Mouse (Mus musculus): ENCODE measurements around the gene Vangl2. TPM values are rescaled to one million over a fixed set of nuclear protein-coding genes. Genes with fewer than 3 reads are reported as not detected.

Vangl2 gene
- 3.0 and 3.2 TPM in 2 replicates for total RNA-seq (2017)

DNA sequence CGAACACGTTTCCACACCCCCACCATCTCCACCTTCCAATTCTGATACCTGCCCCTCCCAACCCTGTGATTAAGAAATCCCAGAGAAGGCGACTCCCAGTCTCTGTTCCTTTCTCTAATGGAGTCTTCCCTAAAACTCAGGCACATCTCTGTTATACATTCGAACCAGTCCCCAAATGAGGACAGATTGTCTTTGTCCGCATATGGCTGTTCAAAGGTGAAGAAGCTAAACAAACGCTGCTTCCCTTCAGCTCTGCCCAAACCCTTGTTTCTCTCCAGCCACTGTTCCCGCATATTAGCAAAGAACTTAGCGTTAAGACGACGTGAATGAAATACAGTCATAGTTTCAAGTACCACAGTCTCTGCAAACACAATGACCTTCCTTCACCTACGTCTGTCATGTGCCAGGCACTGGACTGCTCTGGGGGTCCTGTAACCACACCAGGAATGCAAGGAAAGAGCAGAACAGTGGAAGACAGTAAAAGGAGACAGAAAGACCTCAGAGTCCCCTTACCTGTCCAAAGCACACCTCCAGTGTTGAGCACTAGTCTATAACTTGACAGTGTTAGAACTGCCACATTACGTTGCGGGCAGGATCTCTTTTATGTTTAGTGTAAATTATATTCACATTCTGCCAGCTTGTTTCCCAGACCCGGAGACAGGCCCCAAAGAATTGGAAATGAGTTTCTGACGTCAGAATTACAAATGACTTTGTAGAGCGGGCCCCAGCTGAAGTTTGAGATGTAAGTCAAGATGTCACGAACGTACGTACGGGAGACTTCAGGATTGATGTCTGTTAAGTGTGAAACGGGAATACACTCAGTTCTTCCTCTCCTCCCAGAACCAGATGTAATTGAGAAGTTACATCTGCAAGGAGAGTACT is at the start of gene Vangl2:
Vangl2 (minus strand) TSS at position 51 of the 882 bp plus-strand sequence.
- no peak for ATAC-seq (replicated peaks; ENCODE audit: low read depth, poor library complexity, severe bottlenecking)

- ATAC-seq (replicated peaks; ENCODE audit: low read depth, poor library complexity, severe bottlenecking): no peak
These were observed 49.7 kb upstream of the Vangl2 start for GRCm38 (mm10) chr1:172077981-172078380.

- ATAC-seq (replicated peaks; ENCODE audit: low read depth, poor library complexity, severe bottlenecking): no peak
These were observed 44.4 kb upstream of the Vangl2 start for GRCm38 (mm10) chr1:172072604-172073003.

- no peak for ATAC-seq (replicated peaks; ENCODE audit: low read depth, poor library complexity, severe bottlenecking)
These were observed 43.3 kb upstream of the Vangl2 start for GRCm38 (mm10) chr1:172071556-172071955.

DNA sequence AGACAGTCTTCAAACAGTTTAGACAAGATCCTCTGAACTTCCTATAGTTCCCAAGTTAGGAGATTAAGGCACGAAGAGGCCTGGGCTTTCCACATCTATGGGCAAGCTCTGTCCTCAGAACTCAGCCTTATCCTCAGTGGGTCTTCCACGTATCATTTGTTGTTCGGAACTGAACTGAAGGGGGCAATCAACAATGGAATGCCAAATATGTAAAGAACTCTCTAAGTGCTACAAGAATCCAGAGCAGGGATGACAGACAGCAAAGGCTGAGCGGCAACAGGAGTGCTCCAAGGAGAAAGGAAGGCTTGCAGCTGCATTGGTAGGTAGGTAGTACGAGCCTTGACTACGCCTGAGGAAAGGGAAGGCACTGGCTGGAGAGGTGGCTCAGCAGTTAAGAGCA is 42.0 kb upstream of the Vangl2 start:
- no peak for ATAC-seq (replicated peaks; ENCODE audit: low read depth, poor library complexity, severe bottlenecking)

DNA sequence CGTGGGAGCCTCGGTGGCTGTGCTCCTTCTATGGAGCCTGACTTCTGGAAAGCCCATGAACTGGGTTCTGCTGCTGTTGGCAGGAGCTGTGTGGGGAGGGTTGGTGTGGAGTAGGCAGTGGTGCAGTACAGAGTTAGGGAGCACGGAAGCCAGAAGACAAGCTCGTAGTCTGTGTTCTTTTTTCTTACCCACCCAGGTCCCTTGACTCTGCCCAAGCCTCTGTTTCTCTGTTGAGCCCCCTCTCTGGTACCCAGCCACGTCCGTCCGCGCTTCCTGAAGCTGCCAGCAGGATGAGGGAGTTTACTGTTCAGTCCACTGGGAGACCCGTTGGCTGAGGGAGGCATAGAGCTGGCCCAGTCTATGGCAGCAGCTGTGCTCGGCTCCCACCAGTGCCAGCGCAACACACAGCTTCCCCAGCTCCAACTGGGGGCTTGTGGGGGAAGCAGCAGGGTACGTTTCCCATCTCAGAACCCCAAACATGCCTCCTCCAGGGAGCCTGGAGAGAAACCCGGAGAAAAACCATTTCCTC is 36.4 kb upstream of the Vangl2 start:
- no peak for ATAC-seq (replicated peaks; ENCODE audit: low read depth, poor library complexity, severe bottlenecking)

- ATAC-seq (replicated peaks; ENCODE audit: low read depth, poor library complexity, severe bottlenecking): no peak
These were observed 35.2 kb upstream of the Vangl2 start for GRCm38 (mm10) chr1:172063291-172064023.

GRCm38 (mm10) chr1:172062101-172062500 is 33.9 kb upstream of the Vangl2 start:
- no peak for ATAC-seq (replicated peaks; ENCODE audit: low read depth, poor library complexity, severe bottlenecking)

DNA sequence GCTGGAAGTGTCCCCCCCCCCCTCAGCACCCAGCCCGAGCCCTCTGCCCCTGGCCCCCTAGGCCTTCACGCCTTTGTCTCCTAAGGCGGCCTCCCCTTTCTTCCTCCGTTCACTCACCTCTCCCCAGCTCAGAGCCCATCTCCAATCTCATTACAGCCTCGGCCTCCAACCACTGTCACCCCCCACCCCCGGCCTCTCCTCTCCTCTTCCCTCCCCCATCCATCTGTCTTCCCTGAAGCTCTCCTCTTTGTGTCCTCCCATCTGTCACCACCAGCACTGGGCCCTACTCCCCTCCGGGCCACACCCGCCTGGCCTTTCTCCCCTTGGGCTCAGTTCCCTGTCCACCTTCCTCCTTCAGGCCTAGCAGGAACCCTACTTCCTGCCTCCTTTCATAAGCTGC is 33.0 kb upstream of the Vangl2 start:
- ATAC-seq (replicated peaks; ENCODE audit: low read depth, poor library complexity, severe bottlenecking): no peak

GRCm38 (mm10) chr1:172060659-172061058 is 32.4 kb upstream of the Vangl2 start:
- no peak for ATAC-seq (replicated peaks; ENCODE audit: low read depth, poor library complexity, severe bottlenecking)

- no peak for ATAC-seq (replicated peaks; ENCODE audit: low read depth, poor library complexity, severe bottlenecking)
These were observed 30.6 kb upstream of the Vangl2 start for GRCm38 (mm10) chr1:172058874-172059273.

GRCm38 (mm10) chr1:172058321-172058720 is 30.1 kb upstream of the Vangl2 start:
- no peak for ATAC-seq (replicated peaks; ENCODE audit: low read depth, poor library complexity, severe bottlenecking)

DNA sequence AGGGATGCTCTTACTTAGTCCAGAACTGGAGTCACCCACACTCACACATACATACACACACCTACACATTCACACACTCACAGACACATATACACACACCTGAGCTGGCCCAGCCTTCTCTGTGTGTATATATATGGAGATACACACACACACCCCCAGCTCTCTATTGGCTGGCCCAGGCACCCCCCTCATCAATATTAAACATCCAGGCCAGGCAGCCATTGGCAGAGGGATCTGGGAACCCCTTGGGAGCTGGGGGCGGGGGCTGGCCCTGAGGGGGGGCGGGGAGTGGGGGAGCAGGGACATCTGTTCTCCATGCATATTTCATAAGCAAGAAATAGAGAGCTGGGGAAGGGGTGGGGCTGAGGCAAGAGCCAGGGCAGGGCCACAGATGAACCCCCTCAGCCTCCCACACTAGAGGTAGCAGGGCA is 29.3 kb upstream of the Vangl2 start, which contains the start of gene Nhlh1:
Nhlh1 (minus strand) TSS at position 83 of the 431 bp plus-strand sequence.
- no peak for ATAC-seq (replicated peaks; ENCODE audit: low read depth, poor library complexity, severe bottlenecking)

DNA sequence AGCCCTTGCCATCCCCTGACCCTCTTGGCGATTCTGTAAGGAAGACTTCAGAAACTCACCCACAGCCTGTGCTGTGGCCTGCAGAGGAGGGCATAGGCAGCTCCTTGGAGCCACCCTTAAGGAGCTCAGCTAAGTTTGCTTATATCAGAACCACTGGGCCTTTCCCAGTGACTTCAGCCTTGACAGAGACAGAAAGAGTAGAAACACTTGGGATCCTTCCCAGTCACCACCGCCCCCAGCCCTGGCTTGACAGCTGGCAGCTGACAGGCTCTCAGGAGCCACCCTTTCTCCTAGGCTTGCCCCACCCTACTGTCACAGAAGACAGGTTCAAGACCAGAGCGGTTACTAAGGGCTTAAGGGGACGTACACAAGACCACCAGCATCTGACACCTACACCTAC is 28.0 kb upstream of the Vangl2 start:
- no peak for ATAC-seq (replicated peaks; ENCODE audit: low read depth, poor library complexity, severe bottlenecking)

DNA sequence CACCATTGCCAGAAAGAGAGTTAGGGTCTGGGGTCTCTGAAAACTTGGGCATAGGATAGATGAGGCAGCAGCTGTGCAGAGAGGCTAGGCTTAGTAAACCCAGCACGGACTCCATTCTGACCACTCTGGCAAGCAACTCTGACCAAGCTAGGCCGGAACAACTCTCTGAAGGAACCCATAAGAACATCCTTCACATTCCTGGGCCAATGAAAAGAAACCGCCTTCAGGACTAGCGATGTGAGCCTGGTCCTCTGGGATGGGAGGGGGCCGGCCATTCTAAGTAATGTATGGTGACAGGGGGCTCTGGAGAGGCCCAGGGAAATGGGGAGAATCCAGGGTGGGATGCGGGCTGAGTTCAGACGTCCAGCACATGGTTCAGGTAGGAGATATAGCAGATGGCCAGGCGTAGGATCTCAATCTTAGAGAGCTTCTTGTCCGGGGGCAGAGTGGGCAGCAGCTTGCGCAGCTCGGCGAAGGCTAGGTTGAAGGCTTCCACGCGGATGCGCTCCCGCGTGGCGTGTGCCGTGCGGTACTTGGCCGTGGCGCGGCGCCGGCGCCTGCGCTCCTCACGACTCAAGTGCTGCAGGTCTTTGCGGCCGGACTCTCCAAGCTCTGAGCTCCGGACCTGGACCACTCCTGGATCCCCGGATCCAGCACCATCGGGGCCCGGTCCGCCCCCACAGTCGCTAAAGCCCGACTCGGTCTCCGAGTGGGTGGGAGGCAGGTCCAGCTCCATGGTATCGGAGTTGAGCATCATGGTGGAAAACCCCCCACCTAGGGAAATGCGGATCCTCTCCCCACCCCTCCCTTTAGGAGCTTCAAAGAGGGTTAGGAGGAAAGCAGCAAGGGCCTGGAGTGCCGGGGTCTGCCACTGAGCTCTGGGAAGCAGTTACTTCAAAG is 25.5 kb upstream of the Vangl2 start:
- ATAC-seq (replicated peaks; ENCODE audit: low read depth, poor library complexity, severe bottlenecking): peak; percentile 39

DNA sequence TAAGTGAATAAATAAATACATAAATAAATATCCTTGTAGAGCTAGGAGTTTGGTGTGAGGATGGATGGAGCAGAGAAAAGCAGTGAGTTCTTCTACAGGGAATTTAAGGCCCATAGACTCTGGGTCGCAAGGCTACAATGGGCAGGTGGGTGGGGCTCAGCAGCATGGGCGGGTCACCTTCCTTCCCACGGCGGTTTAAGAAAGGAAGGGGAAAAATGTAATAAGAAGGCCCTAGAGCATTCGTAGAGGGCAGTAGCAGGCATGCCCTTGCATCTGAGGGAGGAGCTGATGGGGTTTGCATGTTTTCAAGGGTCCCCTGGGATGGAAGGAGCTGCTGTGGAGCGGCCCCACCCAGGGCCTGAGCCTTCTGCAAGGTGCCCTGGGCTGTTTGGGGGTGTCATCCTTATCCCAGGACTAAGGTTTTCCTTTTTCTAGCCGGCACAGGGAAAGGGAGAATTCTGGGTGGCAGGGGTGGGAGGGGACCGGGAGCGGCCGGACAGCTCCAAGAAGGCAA is 24.6 kb upstream of the Vangl2 start:
- ATAC-seq (replicated peaks; ENCODE audit: low read depth, poor library complexity, severe bottlenecking): no peak

- ATAC-seq (replicated peaks; ENCODE audit: low read depth, poor library complexity, severe bottlenecking): no peak
These were observed 21.0 kb upstream of the Vangl2 start for GRCm38 (mm10) chr1:172049131-172049782.

DNA sequence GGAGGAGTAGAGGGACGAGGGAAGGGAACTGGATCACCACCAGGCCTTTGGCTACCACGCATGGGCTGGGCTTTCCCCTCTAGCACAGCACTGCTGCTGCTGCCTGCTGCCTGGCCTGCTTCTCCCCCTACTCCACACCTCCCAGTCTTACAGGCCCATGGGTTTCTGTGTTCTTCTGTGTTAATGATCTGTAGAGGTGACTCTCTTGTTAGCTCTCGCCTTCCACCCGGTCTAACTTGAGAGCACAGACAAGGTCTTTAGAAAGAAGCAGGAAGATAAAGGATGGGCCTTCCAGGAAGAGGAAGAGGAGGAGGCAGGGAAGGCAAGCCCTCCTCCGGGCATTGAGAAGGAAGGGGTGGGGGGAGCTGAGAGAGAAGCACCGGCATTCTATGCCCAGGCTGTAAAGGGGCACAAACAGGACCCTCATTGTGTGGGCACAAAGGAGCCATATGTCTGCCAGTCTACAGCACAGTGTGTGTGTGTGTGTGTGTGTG is 20.0 kb upstream of the Vangl2 start:
- ATAC-seq (replicated peaks; ENCODE audit: low read depth, poor library complexity, severe bottlenecking): no peak

DNA sequence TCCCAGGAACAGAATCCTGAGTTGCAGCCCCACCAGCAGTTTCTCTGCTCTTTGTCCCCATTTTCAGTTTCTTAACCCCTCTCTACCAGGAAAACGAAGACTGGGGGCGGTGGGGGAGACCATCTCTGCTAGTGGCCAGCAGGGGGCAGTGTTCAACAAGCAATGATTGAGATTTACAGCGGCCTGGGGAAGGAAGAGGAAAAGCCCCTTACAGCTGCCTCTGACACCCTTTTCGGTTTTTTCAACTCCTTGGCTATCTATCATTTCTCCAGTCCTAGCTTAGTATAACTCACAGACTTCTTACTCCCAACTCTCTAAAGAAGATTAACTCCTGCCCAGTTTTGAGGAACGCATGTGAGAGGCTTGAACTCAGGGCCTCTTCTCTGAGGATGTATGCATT is 18.7 kb upstream of the Vangl2 start:
- peak; percentile 92 for ATAC-seq (replicated peaks; ENCODE audit: low read depth, poor library complexity, severe bottlenecking)
